Mouse (Mus musculus): ENCODE measurements around the gene Gatad1. TPM values are rescaled to one million over a fixed set of nuclear protein-coding genes. Genes with fewer than 3 reads are reported as not detected.
"Not testable (repeated sequence)": the region's sequence is repeated elsewhere in the genome, so short reads cannot be mapped to it uniquely, and the experiment has no call there.

Gene Gatad1
- polyA plus RNA-seq, 1 experiment from 2014 or later = 72.0 TPM

- no peak for ATAC-seq (ENCODE audit: low FRiP score, low read depth)
- H3K4me2 ChIP-seq (replicated peaks) = no peak overlapping the region
- peaks cover 42% of the 10 kb centered on the region for H3K36me3 ChIP-seq
- H3K4me1 ChIP-seq = no peaks in the 10 kb centered on the region
- H3K9me3 ChIP-seq = no peaks in the 10 kb centered on the region
- no peaks in the 10 kb centered on the region for H3K27me3 ChIP-seq (replicated peaks)
- no peak overlapping the region for H3K27ac ChIP-seq
- no peak overlapping the region for H3K4me3 ChIP-seq
- no peak overlapping the region for H3K9ac ChIP-seq
- 84% methylated on average over 5 of the region's 5 CpGs for WGBS
Observed at GRCm38 (mm10) chr5:3632285-3632684, 24.7 kb downstream of the Gatad1 start.

GRCm38 (mm10) chr5:3631512-3632271, 25.3 kb downstream of the Gatad1 start:
- Histone ChIP-seq H3K36me3 (peaks cover 41% of the 10 kb centered on the region), H3K27ac (no peak overlapping the region), H3K4me2 (replicated peaks) (no peak overlapping the region), H3K4me1 (no peaks in the 10 kb centered on the region), H3K9me3 (no peaks in the 10 kb centered on the region), H3K27me3 (replicated peaks) (no peaks in the 10 kb centered on the region), H3K9ac (no peak overlapping the region), H3K4me3 (no peak overlapping the region)
- ATAC-seq (ENCODE audit: low FRiP score, low read depth) = no peak
- 56% methylated on average over 16 of the region's 16 CpGs for WGBS

- Histone ChIP-seq H3K4me2 (replicated peaks) (no peak overlapping the region), H3K27me3 (replicated peaks) (no peaks in the 10 kb centered on the region), H3K36me3 (peaks cover 34% of the 10 kb centered on the region), H3K4me1 (no peaks in the 10 kb centered on the region), H3K9me3 (no peaks in the 10 kb centered on the region), H3K27ac (no peak overlapping the region), H3K4me3 (no peak overlapping the region), H3K9ac (no peak overlapping the region)
- no peak for ATAC-seq (ENCODE audit: low FRiP score, low read depth)
- WGBS = 93% methylated on average over 5 of the region's 5 CpGs
Observed at GRCm38 (mm10) chr5:3630055-3630454, 26.9 kb downstream of the Gatad1 start.

GRCm38 (mm10) chr5:3620486-3620885, 36.5 kb downstream of the Gatad1 start:
- Histone ChIP-seq H3K9me3 (no peaks in the 10 kb centered on the region), H3K4me1 (no peaks in the 10 kb centered on the region), H3K27ac (no peak overlapping the region), H3K4me3 (no peak overlapping the region), H3K27me3 (replicated peaks) (no peaks in the 10 kb centered on the region), H3K36me3 (peaks cover 35% of the 10 kb centered on the region), H3K4me2 (replicated peaks) (no peak overlapping the region), H3K9ac (no peak overlapping the region)
- no peak for ATAC-seq (ENCODE audit: low FRiP score, low read depth)
- 79% methylated on average over 7 of the region's 7 CpGs for WGBS

GRCm38 (mm10) chr5:3611835-3612234, 45.1 kb downstream of the Gatad1 start:
- not testable (repeated sequence) for H3K4me2 ChIP-seq (replicated peaks); H3K27ac ChIP-seq; H3K9me3 ChIP-seq; H3K9ac ChIP-seq; H3K4me1 ChIP-seq; H3K27me3 ChIP-seq (replicated peaks); ATAC-seq (ENCODE audit: low FRiP score, low read depth); H3K4me3 ChIP-seq
- whole genome bisulfite sequencing = 96% methylated on average over 2 of the region's 2 CpGs
- H3K36me3 ChIP-seq = peaks cover 51% of the 10 kb centered on the region

- no peak overlapping the region for H3K27ac ChIP-seq
- H3K36me3 ChIP-seq = peaks cover 54% of the 10 kb centered on the region
- no peaks in the 10 kb centered on the region for H3K4me1 ChIP-seq
- ATAC-seq (ENCODE audit: low FRiP score, low read depth) = no peak
- WGBS = 92% methylated on average over 7 of the region's 7 CpGs
- no peak overlapping the region for H3K9ac ChIP-seq
- no peaks in the 10 kb centered on the region for H3K9me3 ChIP-seq
- H3K27me3 ChIP-seq (replicated peaks) = no peaks in the 10 kb centered on the region
- no peak overlapping the region for H3K4me3 ChIP-seq
- H3K4me2 ChIP-seq (replicated peaks) = no peak overlapping the region
Observed at GRCm38 (mm10) chr5:3609241-3609640, 47.7 kb downstream of the Gatad1 start.

- no peak for ATAC-seq (ENCODE audit: low FRiP score, low read depth)
- Histone ChIP-seq H3K4me3 (no peak overlapping the region), H3K4me1 (no peaks in the 10 kb centered on the region), H3K27me3 (replicated peaks) (no peaks in the 10 kb centered on the region), H3K9ac (no peak overlapping the region), H3K27ac (no peak overlapping the region), H3K4me2 (replicated peaks) (no peak overlapping the region), H3K9me3 (no peaks in the 10 kb centered on the region), H3K36me3 (peaks cover 48% of the 10 kb centered on the region)
- 91% methylated on average over 9 of the region's 9 CpGs for WGBS
Observed at GRCm38 (mm10) chr5:3607114-3607513, 49.9 kb downstream of the Gatad1 start.

- Histone ChIP-seq H3K9ac (no peak overlapping the region), H3K4me2 (replicated peaks) (no peak overlapping the region), H3K36me3 (peaks cover 11% of the 10 kb centered on the region), H3K9me3 (no peaks in the 10 kb centered on the region), H3K27ac (no peak overlapping the region), H3K4me3 (no peak overlapping the region), H3K4me1 (0 out of 2 replicates have a peak, but pooled peaks cover 3% of the 10 kb centered on the region), H3K27me3 (replicated peaks) (no peaks in the 10 kb centered on the region)
- WGBS = 94% methylated on average over 3 of the region's 3 CpGs
- no peak for ATAC-seq (ENCODE audit: low FRiP score, low read depth)
Observed at GRCm38 (mm10) chr5:3600790-3601189, 56.2 kb downstream of the Gatad1 start.

GRCm38 (mm10) chr5:3600298-3600697, 56.7 kb downstream of the Gatad1 start:
- no peak for ATAC-seq (ENCODE audit: low FRiP score, low read depth)
- peaks cover 6% of the 10 kb centered on the region for H3K4me1 ChIP-seq
- H3K9me3 ChIP-seq = no peaks in the 10 kb centered on the region
- 83% methylated on average over 1 of the region's 1 CpGs for WGBS
- no peak overlapping the region for H3K27ac ChIP-seq
- no peak overlapping the region for H3K4me2 ChIP-seq (replicated peaks)
- no peaks in the 10 kb centered on the region for H3K27me3 ChIP-seq (replicated peaks)
- no peak overlapping the region for H3K4me3 ChIP-seq
- peaks cover 7% of the 10 kb centered on the region; the same call in 1 of the 2 replicates for H3K36me3 ChIP-seq
- no peak overlapping the region for H3K9ac ChIP-seq

- WGBS = 93% methylated on average over 5 of the region's 5 CpGs
- no peak for ATAC-seq (ENCODE audit: low FRiP score, low read depth)
- H3K4me3 ChIP-seq = no peak overlapping the region
- no peak overlapping the region for H3K27ac ChIP-seq
- H3K9me3 ChIP-seq = no peaks in the 10 kb centered on the region
- H3K27me3 ChIP-seq (replicated peaks) = no peaks in the 10 kb centered on the region
- H3K9ac ChIP-seq = no peak overlapping the region
- H3K4me1 ChIP-seq = peaks cover 15% of the 10 kb centered on the region
- H3K4me2 ChIP-seq (replicated peaks) = no peak overlapping the region
- H3K36me3 ChIP-seq = no peaks in the 10 kb centered on the region
Observed at GRCm38 (mm10) chr5:3598766-3599165, 58.2 kb downstream of the Gatad1 start.

GRCm38 (mm10) chr5:3597171-3597570, 59.8 kb downstream of the Gatad1 start:
- Histone ChIP-seq H3K9me3 (no peaks in the 10 kb centered on the region), H3K4me1 (peaks cover 15% of the 10 kb centered on the region), H3K9ac (peak overlapping the region; percentile 62; the same call in 1 of the 2 replicates), H3K4me3 (peak overlapping the region; percentile 70; the same call in 1 of the 2 replicates), H3K36me3 (0 out of 2 replicates have a peak, but pooled peaks cover under 1% of the 10 kb centered on the region), H3K4me2 (replicated peaks) (peak overlapping the region; percentile 57), H3K27me3 (replicated peaks) (no peaks in the 10 kb centered on the region), H3K27ac (no peak overlapping the region)
- ATAC-seq (ENCODE audit: low FRiP score, low read depth) = no peak

GRCm38 (mm10) chr5:3596399-3596766, 60.6 kb downstream of the Gatad1 start, which contains the start of gene Rbm48:
TSS of gene Rbm48 (minus strand) at chr5:3596585.
- Histone ChIP-seq H3K4me3 (peak within 1 kb of the TSS; percentile 70), H3K9ac (peak within 1 kb of the TSS; percentile 66), H3K4me1 (peaks cover 15% of the 10 kb centered on the region), H3K9me3 (no peaks in the 10 kb centered on the region), H3K4me2 (replicated peaks) (peak within 1 kb of the TSS; percentile 88), H3K27me3 (replicated peaks) (no peaks in the 10 kb centered on the region), H3K27ac (no peak within 1 kb of the TSS), H3K36me3 (peaks cover 8% of the 10 kb centered on the region)
- WGBS = under 1% methylated on average over 31 of the region's 31 CpGs
- peak; percentile 87 for ATAC-seq (ENCODE audit: low FRiP score, low read depth)

Measured in neural tube, embryonic 12.5 days (tissue).